Mouse (Mus musculus): ENCODE results near the gene Ablim1.
A peak's percentile ranks its signal among the peaks of the same experiment; 100 is the strongest.
"Not testable (repeated sequence)": the region's sequence is repeated elsewhere in the genome, so short reads cannot be mapped to it uniquely, and the experiment has no call there.

Ablim1 gene

GRCm38 (mm10) chr19:57141756-57142461, 172.8 kb downstream of the Ablim1 start:
- no peak for DNase-seq

- no peak for DNase-seq
Measured at GRCm38 (mm10) chr19:57140874-57141273, 173.8 kb downstream of the Ablim1 start.

- no peak for DNase-seq
Measured at GRCm38 (mm10) chr19:57140071-57140470, 174.6 kb downstream of the Ablim1 start.

GRCm38 (mm10) chr19:57138909-57139617, 175.7 kb downstream of the Ablim1 start:
- no peak for DNase-seq

- DNase-seq, result no peak
Measured at GRCm38 (mm10) chr19:57138469-57138868, 176.2 kb downstream of the Ablim1 start.

- no peak for DNase-seq
Measured at GRCm38 (mm10) chr19:57138045-57138444, 176.7 kb downstream of the Ablim1 start.

GRCm38 (mm10) chr19:57136228-57136627, 178.5 kb downstream of the Ablim1 start:
- DNase-seq, result peak; percentile 88

- DNase-seq, result not testable (repeated sequence)
Measured at GRCm38 (mm10) chr19:57135654-57136053, 179.1 kb downstream of the Ablim1 start.

GRCm38 (mm10) chr19:57134654-57135348, 179.9 kb downstream of the Ablim1 start:
- peak; percentile 54 for DNase-seq

- DNase-seq, result no peak
Measured at GRCm38 (mm10) chr19:57132916-57133520, 181.7 kb downstream of the Ablim1 start.

- peak; percentile 42 for DNase-seq
Measured at GRCm38 (mm10) chr19:57132281-57132680, 182.4 kb downstream of the Ablim1 start.

- DNase-seq, result no peak
Measured at GRCm38 (mm10) chr19:57131366-57131765, 183.4 kb downstream of the Ablim1 start.

- no peak for DNase-seq
Measured at GRCm38 (mm10) chr19:57130591-57130990, 184.1 kb downstream of the Ablim1 start.

GRCm38 (mm10) chr19:57129729-57130128, 185.0 kb downstream of the Ablim1 start:
- no peak for DNase-seq

- DNase-seq, result no peak
Measured at GRCm38 (mm10) chr19:57128037-57128436, 186.7 kb downstream of the Ablim1 start.

- no peak for DNase-seq
Measured at GRCm38 (mm10) chr19:57127523-57127922, 187.2 kb downstream of the Ablim1 start.

GRCm38 (mm10) chr19:57126950-57127349, 187.8 kb downstream of the Ablim1 start:
- DNase-seq, result no peak

- DNase-seq, result no peak
Measured at GRCm38 (mm10) chr19:57124906-57125305, 189.8 kb downstream of the Ablim1 start.

- DNase-seq, result no peak
Measured at GRCm38 (mm10) chr19:57124138-57124519, 190.6 kb downstream of the Ablim1 start.

GRCm38 (mm10) chr19:57123503-57124137, 191.1 kb downstream of the Ablim1 start:
- peak; percentile 80 for DNase-seq

GRCm38 (mm10) chr19:57122261-57122660, 192.5 kb downstream of the Ablim1 start:
- no peak for DNase-seq

- DNase-seq, result no peak
Measured at GRCm38 (mm10) chr19:57121036-57121435, 193.7 kb downstream of the Ablim1 start.

GRCm38 (mm10) chr19:57119661-57120060, 195.1 kb downstream of the Ablim1 start:
- no peak for DNase-seq

Data from kidney, postnatal 10 days (tissue).